Mouse (Mus musculus) kidney, embryonic 14.5 days (tissue): ENCODE data around the gene Pgam2. TPM values are rescaled to one million over a fixed set of nuclear protein-coding genes. Genes with fewer than 3 reads are reported as not detected.

Experiments used
- ATAC-seq: fragments of 200-750 bp; cut with Nextera tagmentation; 2 replicates; pipeline ENCODE4 v1.8.0; 2017; ENCODE audit warnings: moderate number of reproducible peaks, mild to moderate bottlenecking, moderate TSS enrichment, moderate library complexity; ENCODE audit not compliant: low FRiP score, low TSS enrichment
- H3K27ac ChIP-seq: fragments of 300-500 bp; sonication (generic); 2 replicates; pipeline ENCODE4 v1.5.1; 2014; ENCODE audit warnings: low read depth, mild to moderate bottlenecking, low read length, moderate library complexity, mixed read lengths
- H3K27me3 ChIP-seq: fragments of 300-500 bp; sonication (generic); 2 replicates; pipeline ENCODE4 v1.6.1; 2014; ENCODE audit warnings: mild to moderate bottlenecking, low read length; ENCODE audit not compliant: control insufficient read depth, insufficient read depth
- H3K36me3 ChIP-seq: fragments of 300-500 bp; sonication (generic); 2 replicates; pipeline ENCODE4 v1.6.1; 2014; ENCODE audit warnings: low read length, mixed read lengths; ENCODE audit not compliant: control insufficient read depth, insufficient read depth
- H3K4me1 ChIP-seq: fragments of 300-500 bp; sonication (generic); 2 replicates; pipeline ENCODE4 v1.6.1; 2014; ENCODE audit warnings: low read length, mixed read lengths; ENCODE audit not compliant: control insufficient read depth, insufficient read depth
- H3K4me2 ChIP-seq: fragments of 300-500 bp; sonication (generic); replicated peaks from 2 replicates; pipeline ENCODE4 v1.6.1; 2014; ENCODE audit warnings: low read depth, mild to moderate bottlenecking, low read length
- H3K4me3 ChIP-seq: fragments of 300-500 bp; sonication (generic); 2 replicates; pipeline ENCODE4 v1.5.1; 2014; ENCODE audit warnings: mild to moderate bottlenecking, low read length
- H3K9ac ChIP-seq: fragments of 300-500 bp; sonication (generic); 2 replicates; pipeline ENCODE4 v1.6.1; 2014; ENCODE audit warnings: low read depth, mild to moderate bottlenecking, low read length, moderate library complexity
- H3K9me3 ChIP-seq: fragments of 300-500 bp; sonication (generic); 2 replicates; pipeline ENCODE4 v1.6.1; 2016; ENCODE audit warnings: low read length; ENCODE audit not compliant: control insufficient read depth
- WGBS: fragments of 180-500 bp; shearing (Covaris S2); extraction: QIAGEN DNeasy Blood & Tissue Kit; methylation state at CpG from one replicate; pipeline ENCODE4 v1.1.7; 2014; 5-methylcytosine and 5-hydroxymethylcytosine counted together
- polyA plus RNA-seq: library from polyadenylated mRNA; unstranded; fragments of >200 nt; fragmentation: Nextera tagmentation; extraction: Ambion mirVana; gene quantifications from 2 replicates; pipeline ENCODE4 v1.2.1, GENCODE M21; 2014

The Pgam2 gene
- polyA plus RNA-seq, 1 experiment from 2014 or later: 4.4 TPM

GRCm38 (mm10) chr11:5801511-5801910, 2.0 kb downstream of the Pgam2 start:
- Histone ChIP-seq H3K27ac (no peak overlapping the region), H3K9ac (no peak overlapping the region), H3K4me1 (no peaks in the 10 kb centered on the region; the same call in 1 of the 2 replicates), H3K9me3 (no peaks in the 10 kb centered on the region), H3K27me3 (no peaks in the 10 kb centered on the region), H3K4me3 (no peak overlapping the region), H3K36me3 (peaks cover 37% of the 10 kb centered on the region), H3K4me2 (no peak overlapping the region)
- 96% methylated on average over 16 of the region's 16 CpGs for WGBS
- no peak for ATAC-seq

GRCm38 (mm10) chr11:5799621-5800490, 3.7 kb downstream of the Pgam2 start:
- H3K4me2 ChIP-seq: no peak overlapping the region
- no peak overlapping the region for H3K4me3 ChIP-seq
- no peaks in the 10 kb centered on the region for H3K27me3 ChIP-seq
- no peak overlapping the region for H3K9ac ChIP-seq
- peaks cover 50% of the 10 kb centered on the region for H3K36me3 ChIP-seq
- ATAC-seq: no peak
- WGBS: 87% methylated on average over 17 of the region's 17 CpGs
- H3K4me1 ChIP-seq: no peaks in the 10 kb centered on the region; the same call in 1 of the 2 replicates
- no peak overlapping the region for H3K27ac ChIP-seq
- no peaks in the 10 kb centered on the region for H3K9me3 ChIP-seq

- Histone ChIP-seq H3K27ac (no peak overlapping the region), H3K4me2 (no peak overlapping the region), H3K9me3 (no peaks in the 10 kb centered on the region), H3K4me3 (no peak overlapping the region), H3K36me3 (peaks cover 67% of the 10 kb centered on the region), H3K27me3 (no peaks in the 10 kb centered on the region), H3K9ac (no peak overlapping the region), H3K4me1 (no peaks in the 10 kb centered on the region; the same call in 1 of the 2 replicates)
- ATAC-seq: no peak
- 64% methylated on average over 5 of the region's 5 CpGs for WGBS
Observed at GRCm38 (mm10) chr11:5797928-5798327, 5.6 kb downstream of the Pgam2 start.

DNA sequence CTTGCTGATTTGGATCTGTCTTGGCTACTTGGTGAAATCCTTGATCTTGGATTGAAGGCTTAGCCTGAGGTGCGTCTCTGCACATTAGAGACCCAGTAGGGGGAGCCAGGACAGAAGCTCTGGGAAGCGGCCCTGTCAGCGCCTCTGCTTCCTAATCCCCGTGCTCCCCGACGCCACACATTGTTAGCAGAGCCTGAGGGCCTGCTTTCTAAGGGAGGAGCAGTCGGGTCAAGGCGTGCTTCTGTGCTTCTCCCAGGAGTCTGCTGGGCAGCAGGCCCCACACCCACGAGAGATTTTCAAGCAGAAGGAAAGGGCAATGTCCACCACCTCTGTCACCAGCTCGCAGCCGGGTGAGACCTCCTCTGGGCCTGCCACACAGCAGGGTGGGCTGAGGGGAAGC, 6.2 kb downstream of the Pgam2 start:
- H3K9ac ChIP-seq: no peak overlapping the region
- H3K9me3 ChIP-seq: no peaks in the 10 kb centered on the region
- ATAC-seq: no peak
- H3K36me3 ChIP-seq: peaks cover 72% of the 10 kb centered on the region
- H3K27ac ChIP-seq: no peak overlapping the region
- H3K4me2 ChIP-seq: no peak overlapping the region
- 76% methylated on average over 11 of the region's 11 CpGs for WGBS
- no peaks in the 10 kb centered on the region for H3K27me3 ChIP-seq
- no peak overlapping the region for H3K4me3 ChIP-seq
- no peaks in the 10 kb centered on the region; the same call in 1 of the 2 replicates for H3K4me1 ChIP-seq

- no peak overlapping the region for H3K4me3 ChIP-seq
- H3K27ac ChIP-seq: no peak overlapping the region
- ATAC-seq: no peak
- H3K4me1 ChIP-seq: no peaks in the 10 kb centered on the region; the same call in 1 of the 2 replicates
- H3K4me2 ChIP-seq: no peak overlapping the region
- no peak overlapping the region for H3K9ac ChIP-seq
- 88% methylated on average over 15 of the region's 15 CpGs for WGBS
- no peaks in the 10 kb centered on the region for H3K9me3 ChIP-seq
- peaks cover 76% of the 10 kb centered on the region for H3K36me3 ChIP-seq
- no peaks in the 10 kb centered on the region for H3K27me3 ChIP-seq
Observed at GRCm38 (mm10) chr11:5796939-5797338, 6.6 kb downstream of the Pgam2 start.

DNA sequence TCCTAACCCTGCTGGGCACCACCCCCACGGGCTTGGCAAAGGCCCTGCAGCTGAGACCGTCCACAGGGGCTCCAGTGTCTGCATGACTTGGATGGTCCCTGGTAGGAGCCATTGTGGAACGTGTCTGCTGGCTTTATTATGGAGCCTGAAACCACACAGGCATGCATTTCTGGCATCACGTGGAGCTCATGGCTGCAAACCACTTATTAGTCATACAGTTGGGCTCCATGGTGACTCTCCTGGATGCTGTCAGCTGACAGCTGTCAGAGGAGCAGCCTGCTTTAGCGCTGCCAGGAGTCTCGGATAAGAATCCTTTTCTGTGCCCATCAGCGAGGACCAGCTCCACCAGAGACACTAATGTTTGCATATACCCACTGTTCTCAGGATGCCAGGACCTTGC, 7.8 kb downstream of the Pgam2 start:
- Histone ChIP-seq H3K27me3 (no peaks in the 10 kb centered on the region), H3K4me2 (no peak overlapping the region), H3K36me3 (peaks cover 86% of the 10 kb centered on the region), H3K27ac (no peak overlapping the region), H3K9me3 (no peaks in the 10 kb centered on the region), H3K9ac (no peak overlapping the region), H3K4me1 (no peaks in the 10 kb centered on the region; the same call in 1 of the 2 replicates), H3K4me3 (no peak overlapping the region)
- no peak for ATAC-seq
- 90% methylated on average over 7 of the region's 7 CpGs for WGBS

- no peaks in the 10 kb centered on the region for H3K9me3 ChIP-seq
- no peak overlapping the region for H3K9ac ChIP-seq
- H3K27ac ChIP-seq: no peak overlapping the region
- WGBS: 82% methylated on average over 9 of the region's 9 CpGs
- peaks cover 85% of the 10 kb centered on the region for H3K36me3 ChIP-seq
- H3K27me3 ChIP-seq: no peaks in the 10 kb centered on the region
- no peak for ATAC-seq
- no peaks in the 10 kb centered on the region; the same call in 1 of the 2 replicates for H3K4me1 ChIP-seq
- no peak overlapping the region for H3K4me3 ChIP-seq
- no peak overlapping the region for H3K4me2 ChIP-seq
Observed at GRCm38 (mm10) chr11:5795290-5795689, 8.2 kb downstream of the Pgam2 start.

DNA sequence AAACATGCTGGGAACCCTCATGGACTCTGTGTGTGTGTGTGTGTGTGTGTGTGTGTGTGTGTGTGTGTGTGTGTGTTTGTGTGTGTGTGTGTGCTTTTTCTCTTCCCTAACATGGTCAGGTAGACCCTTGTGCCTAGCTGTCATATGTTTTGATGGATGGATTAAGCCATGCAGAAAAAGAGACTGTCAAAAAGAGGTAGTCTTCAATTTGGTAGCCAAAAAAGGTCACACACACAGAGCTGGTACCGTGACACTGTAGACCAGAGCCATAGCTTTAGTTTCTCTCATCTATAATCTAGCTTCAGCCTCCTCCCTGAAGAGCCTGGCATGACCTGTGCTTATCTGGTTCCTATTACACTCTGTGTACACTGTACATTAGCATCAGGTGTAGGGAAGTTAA, 13.1 kb downstream of the Pgam2 start:
- H3K4me3 ChIP-seq: no peak overlapping the region
- peaks cover 14% of the 10 kb centered on the region for H3K4me1 ChIP-seq
- no peak for ATAC-seq
- no peak overlapping the region for H3K27ac ChIP-seq
- peaks cover 44% of the 10 kb centered on the region for H3K36me3 ChIP-seq
- H3K4me2 ChIP-seq: no peak overlapping the region
- H3K27me3 ChIP-seq: no peaks in the 10 kb centered on the region
- no peaks in the 10 kb centered on the region for H3K9me3 ChIP-seq
- 100% methylated on average over 1 of the region's 1 CpGs for WGBS
- no peak overlapping the region for H3K9ac ChIP-seq

GRCm38 (mm10) chr11:5789754-5790333, 13.7 kb downstream of the Pgam2 start:
- 0 out of 2 replicates have a peak overlapping the region, but pooled peaks have one; percentile 67 for H3K9ac ChIP-seq
- peaks cover 14% of the 10 kb centered on the region for H3K4me1 ChIP-seq
- peaks cover 38% of the 10 kb centered on the region for H3K36me3 ChIP-seq
- no peak overlapping the region for H3K27ac ChIP-seq
- peak overlapping the region; percentile 58; the same call in 1 of the 2 replicates for H3K4me3 ChIP-seq
- no peaks in the 10 kb centered on the region for H3K9me3 ChIP-seq
- ATAC-seq: no peak
- WGBS: 80% methylated on average over 3 of the region's 3 CpGs
- no peaks in the 10 kb centered on the region for H3K27me3 ChIP-seq
- peak overlapping the region; percentile 73 for H3K4me2 ChIP-seq
